Mouse (Mus musculus) B cell, adult 67 days (primary cell): Measurements from ENCODE around the gene Mt3. TPM values are rescaled to one million over a fixed set of nuclear protein-coding genes. Genes with fewer than 3 reads are reported as not detected.

Experiments
- total RNA-seq, 2 experiments: library from RNA; stranded (reverse); gene quantifications; 4 replicates each; pipeline ENCODE4 v1.2.4; 2023

The Mt3 gene
- total RNA-seq: not detected

GRCm38 (mm10) chr8:94152513-94153300, at the start of gene Mt3:
TSS of gene Mt3 (plus strand) at chr8:94152607.

GRCm38 (mm10) chr8:94136933-94137332, 15.5 kb upstream of the Mt3 start, which contains the start of gene Mt4:
TSS of gene Mt4 (plus strand) at chr8:94137197.

GRCm38 (mm10) chr8:94172075-94172808, 19.8 kb downstream of the Mt3 start, which contains the start of gene Mt2:
TSS of gene Mt2 (plus strand) at chr8:94172664.

GRCm38 (mm10) chr8:94178857-94179712, 26.7 kb downstream of the Mt3 start, which contains the start of gene Mt1:
TSS of gene Mt1 (plus strand) at chr8:94179082.

Other genes starting within 250 kb of the Mt3 start
- gene Amfr, start 139.8 kb upstream of the Mt3 start, total RNA-seq: 10 to 100 TPM; 76.7 to 79.4 TPM
- 10 to 100 TPM; 30.5 to 45.1 TPM for gene Nudt21, start 115.6 kb upstream of the Mt3 start, total RNA-seq
- gene Ogfod1, start 115.4 kb upstream of the Mt3 start, total RNA-seq: 10 to 100 TPM; 19.1 to 22.3 TPM
- gene Bbs2, start 53.7 kb upstream of the Mt3 start, total RNA-seq: 10 to 100 TPM; 14.1 to 21.5 TPM
- not detected for gene Mt4, start 15.4 kb upstream of the Mt3 start, total RNA-seq
- gene Mt2, start 20.1 kb downstream of the Mt3 start, total RNA-seq: not detected
- gene Mt1, start 26.5 kb downstream of the Mt3 start, total RNA-seq: 1 to 10 TPM; 2.0 to 2.9 TPM
- 10 to 100 TPM; 32.1 to 32.4 TPM for gene Nup93, start 62.0 kb downstream of the Mt3 start, total RNA-seq
- gene Slc12a3, start 176.6 kb downstream of the Mt3 start, total RNA-seq: 1 to 10 TPM in 1 of 2 experiments, under 1 TPM in 1; 0.78 to 1.2 TPM
- 100 to 1,000 TPM; 166 to 220 TPM for gene Herpud1, start 233.8 kb downstream of the Mt3 start, total RNA-seq